Mouse (Mus musculus) brain, embryonic 14.5 days (tissue): ENCODE data around the gene Far2.

Source experiments
- CTCF ChIP-seq: fragments of 200-500 bp; IDR thresholded peaks from 2 replicates; pipeline ENCODE4 v1.5.1; 2012; ENCODE audit warnings: inconsistent platforms, mild to moderate bottlenecking, moderate library complexity, borderline replicate concordance; ENCODE audit not compliant: insufficient read depth, insufficient read length; ENCODE audit errors: extremely low read depth
- POLR2A ChIP-seq: fragments of 200-500 bp; IDR thresholded peaks from 2 replicates; pipeline ENCODE4 v1.6.1; 2012; ENCODE audit warnings: mild to moderate bottlenecking, inconsistent platforms, borderline replicate concordance; ENCODE audit not compliant: poor library complexity, insufficient read depth, insufficient read length, severe bottlenecking; ENCODE audit errors: extremely low read depth

GRCm38 (mm10) chr6:148074211-148074864 is 27.3 kb downstream of the Far2 start:
- TF ChIP-seq CTCF (no peak), POLR2A (no peak)
